Mouse (Mus musculus): ENCODE results near the gene Zfp691.

- TF ChIP-seq CTCF (IDR thresholded peaks at IDR 0.05; ENCODE audit: low read depth) (no peak; the same call in 1 of the 2 replicates), EP300 (optimal IDR thresholded peaks at IDR 0.05) (no peak)
These were observed 35.8 kb downstream of the Zfp691 start for GRCm38 (mm10) chr4:119138171-119138570.

All from stomach, postnatal 0 days (tissue).